Mouse (Mus musculus) forebrain, embryonic 10.5 days (tissue): ENCODE results near the gene Atp6v0c. TPM values are rescaled to one million over a fixed set of nuclear protein-coding genes. Genes with fewer than 3 reads are reported as not detected.

Source experiments
- polyA plus RNA-seq: library from polyadenylated mRNA; unstranded; fragments of >200 nt; fragmentation: Nextera tagmentation; extraction: Ambion mirVana; gene quantifications from 2 replicates; pipeline ENCODE4 v1.2.1, GENCODE M21; 2016

Atp6v0c gene
- polyA plus RNA-seq, 1 experiment from 2014 or later, result 419 TPM

Other genes starting within 250 kb of the Atp6v0c start
- gene Sbp, start 228.0 kb downstream of the Atp6v0c start, polyA plus RNA-seq, result not detected in 2 replicates
- not detected in 2 replicates for gene Sbpl, start 214.4 kb downstream of the Atp6v0c start, polyA plus RNA-seq
- gene Prss30, start 189.1 kb downstream of the Atp6v0c start, polyA plus RNA-seq, result not detected in 2 replicates
- gene Prss22, start 171.6 kb downstream of the Atp6v0c start, polyA plus RNA-seq, result 0.58 and 0.63 TPM in 2 replicates
- gene Prss27, start 131.6 kb downstream of the Atp6v0c start, polyA plus RNA-seq, result 0.11 and 0.16 TPM in 2 replicates
- 89.2 and 91.6 TPM in 2 replicates for gene Kctd5, start 96.2 kb downstream of the Atp6v0c start, polyA plus RNA-seq
- gene Pdpk1, start 18.8 kb downstream of the Atp6v0c start, polyA plus RNA-seq, result 32.6 and 34.3 TPM in 2 replicates
- gene Amdhd2, start 5.9 kb downstream of the Atp6v0c start, polyA plus RNA-seq, result 40.2 and 44.7 TPM in 2 replicates
- 6.8 and 7.5 TPM in 2 replicates for gene Tbc1d24, start 35.9 kb upstream of the Atp6v0c start, polyA plus RNA-seq
- gene Ntn3, start 39.8 kb upstream of the Atp6v0c start, polyA plus RNA-seq, result 2.3 and 2.9 TPM in 2 replicates
- gene Tedc2, start 51.1 kb upstream of the Atp6v0c start, polyA plus RNA-seq, result 22.1 and 22.6 TPM in 2 replicates
- gene Ccnf, start 81.8 kb upstream of the Atp6v0c start, polyA plus RNA-seq, result 126 and 128 TPM in 2 replicates
- gene Abca17, start 181.4 kb upstream of the Atp6v0c start, polyA plus RNA-seq, result not detected in 2 replicates
- gene Abca3, start 182.2 kb upstream of the Atp6v0c start, polyA plus RNA-seq, result 8.6 and 10.0 TPM in 2 replicates
- gene Rnps1, start 244.9 kb upstream of the Atp6v0c start, polyA plus RNA-seq, result 493 and 501 TPM in 2 replicates